Mouse (Mus musculus): ENCODE measurements at regions not wholly inside any gene's neighbourhood (a gene's known extent, or its start where the extent isn't known, plus 50 kb on each side); places are given as distances from the start of the nearest gene placed in this dataset.

DNA sequence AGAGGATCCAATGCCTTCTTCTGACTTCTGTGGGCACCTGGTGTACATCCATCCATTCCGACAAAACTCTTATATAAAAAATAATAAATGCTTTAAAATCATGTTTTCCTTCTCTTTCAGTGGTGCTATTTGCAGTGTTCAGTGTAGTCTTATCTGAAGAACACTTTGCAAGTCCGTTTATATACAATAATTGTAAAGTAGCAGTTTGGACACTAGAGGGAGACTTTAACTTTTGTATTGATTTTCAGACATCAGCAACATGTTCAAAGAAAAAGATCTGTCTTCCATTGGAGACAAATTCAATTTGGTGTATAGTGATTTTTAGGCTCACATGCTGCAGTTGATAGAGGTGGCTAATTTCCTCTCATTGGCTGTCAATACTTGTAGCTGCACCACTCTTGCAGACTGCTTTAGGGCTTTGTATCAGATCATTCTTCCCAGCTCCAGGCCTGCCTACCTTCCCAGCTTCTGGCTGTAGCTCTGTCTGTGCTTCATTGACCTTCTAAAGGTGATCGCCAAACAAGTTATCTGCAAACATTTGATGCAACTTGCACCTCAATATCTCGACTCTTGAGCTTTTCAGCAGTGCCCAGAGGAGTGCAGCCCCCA, 74.8 kb upstream of the Sult1c1 start:
- no peak for DNase-seq

DNA sequence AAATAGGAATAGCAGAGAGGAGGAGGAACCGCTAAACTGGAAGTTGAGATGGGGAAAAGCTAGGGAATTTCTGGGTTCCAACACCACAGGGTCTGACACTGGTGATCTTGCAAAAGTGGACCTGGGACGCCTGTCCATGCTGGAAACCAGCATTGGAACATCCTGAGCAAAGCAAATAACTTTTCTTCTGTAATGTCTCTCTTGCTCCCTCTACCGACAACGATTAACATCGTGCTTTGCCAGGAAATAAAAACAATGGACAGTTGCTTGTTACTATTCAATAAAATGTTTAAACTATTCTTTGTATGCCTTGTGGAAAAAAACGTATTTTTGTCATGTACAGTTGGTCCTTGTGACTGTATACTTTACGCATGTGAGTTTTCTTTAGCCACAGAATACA, 70.8 kb upstream of the Sult1c1 start:
- peak in 1 of 2 experiments; percentile 8 for DNase-seq

Data from cerebellum, postnatal 36 days (tissue).